Mouse (Mus musculus) neural tube, embryonic 10.5 days (tissue): ENCODE results near the gene Aes.

Source experiments
- DNase-seq: peaks from one replicate; pipeline ENCODE4 v3.0.0-alpha.2; 2017; ENCODE audit warnings: low spot score; ENCODE audit errors: extremely low spot score

Gene Aes

GRCm38 (mm10) chr10:81568381-81569191 is 9.3 kb downstream of the Aes start:
- peak; percentile 47 for DNase-seq

- DNase-seq: no peak
These were observed 10.4 kb downstream of the Aes start for GRCm38 (mm10) chr10:81569507-81570237.

- no peak for DNase-seq
These were observed 11.0 kb downstream of the Aes start for GRCm38 (mm10) chr10:81570238-81570800.

GRCm38 (mm10) chr10:81570831-81571500 is 11.7 kb downstream of the Aes start:
- peak; percentile 94 for DNase-seq

- peak; percentile 92 for DNase-seq
These were observed 12.2 kb downstream of the Aes start for GRCm38 (mm10) chr10:81571501-81571876.

GRCm38 (mm10) chr10:81572133-81572671 is 12.9 kb downstream of the Aes start:
- DNase-seq: no peak

- no peak for DNase-seq
These were observed 13.7 kb downstream of the Aes start for GRCm38 (mm10) chr10:81572975-81573374.

- DNase-seq: no peak
These were observed 15.1 kb downstream of the Aes start, which contains the start of gene Tle2 for GRCm38 (mm10) chr10:81574081-81575056. Gene Tle2, plus strand, starts transcription at chr10:81574561.

- peak; percentile 51 for DNase-seq
These were observed 15.9 kb downstream of the Aes start for GRCm38 (mm10) chr10:81575208-81575631.

- DNase-seq: no peak
These were observed 16.4 kb downstream of the Aes start for GRCm38 (mm10) chr10:81575695-81576094.

- no peak for DNase-seq
These were observed 20.7 kb downstream of the Aes start for GRCm38 (mm10) chr10:81579967-81580366.

- no peak for DNase-seq
These were observed 21.3 kb downstream of the Aes start for GRCm38 (mm10) chr10:81580441-81581070.

- DNase-seq: no peak
These were observed 24.1 kb downstream of the Aes start for GRCm38 (mm10) chr10:81583347-81583746.

GRCm38 (mm10) chr10:81588739-81589138 is 29.5 kb downstream of the Aes start:
- DNase-seq: no peak

GRCm38 (mm10) chr10:81591846-81592245 is 32.6 kb downstream of the Aes start:
- no peak for DNase-seq

- DNase-seq: no peak
These were observed 33.3 kb downstream of the Aes start for GRCm38 (mm10) chr10:81592631-81593030.

GRCm38 (mm10) chr10:81593223-81593622 is 33.9 kb downstream of the Aes start:
- no peak for DNase-seq

GRCm38 (mm10) chr10:81593935-81594334 is 34.6 kb downstream of the Aes start:
- no peak for DNase-seq

GRCm38 (mm10) chr10:81595599-81595998 is 36.3 kb downstream of the Aes start:
- no peak for DNase-seq

- DNase-seq: peak; percentile 52
These were observed 37.3 kb downstream of the Aes start for GRCm38 (mm10) chr10:81596611-81597010.
